Mouse (Mus musculus) liver, embryonic 14.5 days (tissue): ENCODE data around the gene Ripor1.

Source experiments
- CTCF ChIP-seq: IDR thresholded peaks from 2 replicates; pipeline ENCODE4 v1.5.1; 2016; ENCODE audit warnings: antibody characterized with exemption, low read depth, control low read depth
- EP300 ChIP-seq: IDR thresholded peaks from 2 replicates; pipeline ENCODE4 v1.6.1; 2016; ENCODE audit warnings: antibody characterized with exemption, low read depth

GRCm38 (mm10) chr8:105629337-105629736, 24.3 kb downstream of the Ripor1 start:
- TF ChIP-seq EP300 = no peak
- no peak for TF ChIP-seq CTCF
